Mouse (Mus musculus): ENCODE measurements around the gene Stk33.

The Stk33 gene

DNA sequence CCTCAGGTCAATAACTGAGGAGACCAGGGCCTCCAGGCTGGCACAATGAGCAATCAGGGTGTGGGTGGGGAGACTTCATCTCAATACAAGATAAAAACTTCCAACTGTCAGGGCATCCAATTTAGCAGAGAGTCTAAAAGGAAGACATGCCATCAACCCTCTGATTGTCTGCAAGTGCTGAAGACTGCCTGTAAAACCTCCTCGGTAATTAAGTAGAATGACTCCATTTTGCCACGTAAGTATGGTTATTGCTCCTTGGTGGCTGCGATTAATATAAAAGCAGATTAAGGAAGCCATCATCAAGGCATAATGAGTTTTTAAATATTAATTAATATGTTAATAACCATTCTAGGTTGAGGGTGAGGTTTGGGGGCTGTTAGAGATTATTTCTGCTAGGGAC lies 187.5 kb downstream of the Stk33 start:
- in situ Hi-C loops (cut with MseI, MboI) = no loop called here

DNA sequence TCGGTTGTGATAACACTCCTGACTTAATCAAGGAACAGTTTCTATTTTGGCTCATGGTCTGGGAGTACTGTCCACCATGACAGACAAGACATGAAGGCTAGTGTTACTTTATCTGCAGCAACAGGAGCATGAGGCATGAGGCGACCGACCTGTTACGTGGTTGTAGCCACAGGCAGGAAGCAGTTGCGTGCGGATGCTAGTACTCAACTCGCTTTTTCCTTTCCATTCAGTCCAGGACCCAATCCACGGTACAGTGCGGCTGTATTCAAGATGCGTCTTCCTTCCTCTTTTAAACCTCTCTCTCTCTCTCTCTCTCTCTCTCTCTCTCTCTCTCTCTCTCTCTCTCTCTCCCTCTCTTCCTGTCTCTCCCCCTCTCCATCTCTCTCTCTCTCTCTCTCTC lies 194.1 kb downstream of the Stk33 start:
- in situ Hi-C loops (cut with MseI, MboI) = no loop called here

DNA sequence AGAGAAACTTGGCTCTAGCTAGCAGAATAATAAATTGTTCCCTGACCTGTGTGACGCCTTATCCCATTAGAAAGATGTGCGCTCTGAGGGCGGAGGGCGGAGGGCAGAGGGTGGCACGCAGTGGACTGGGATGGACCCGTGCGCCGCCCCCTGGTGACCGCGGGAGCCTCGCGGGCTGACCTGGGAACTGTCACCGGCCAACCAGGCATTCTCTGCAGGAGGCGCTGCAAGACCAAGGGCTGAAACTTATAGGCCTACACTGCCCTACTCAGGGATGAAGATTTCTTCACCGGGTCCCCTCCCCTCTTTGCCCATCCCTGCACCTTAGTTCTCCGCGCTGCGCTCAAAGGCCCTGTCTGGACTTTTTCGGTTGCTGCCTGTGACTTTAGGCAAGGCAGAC lies 197.6 kb downstream of the Stk33 start:
- in situ Hi-C loops (cut with MseI, MboI) = no loop called here

DNA sequence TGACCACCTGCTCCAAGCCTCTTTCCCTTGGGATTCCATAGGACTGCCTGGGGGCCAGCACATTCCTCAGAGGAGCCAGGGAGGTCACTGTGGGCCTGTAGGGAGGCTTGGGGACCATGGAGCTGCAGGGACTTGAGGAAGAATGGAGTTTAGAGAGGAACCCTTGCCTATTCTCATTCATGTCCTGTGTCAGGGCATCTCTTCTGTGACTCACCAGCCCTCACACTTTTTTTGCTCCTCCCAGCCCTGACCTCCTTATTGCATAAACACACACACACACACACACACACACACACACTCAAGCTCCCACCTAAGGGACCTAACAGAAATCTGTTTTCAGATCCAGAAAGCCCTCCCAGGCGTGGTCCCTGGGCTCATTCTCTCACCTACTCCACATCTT lies 199.5 kb downstream of the Stk33 start:
- in situ Hi-C loops (cut with MseI, MboI) = no loop called here

DNA sequence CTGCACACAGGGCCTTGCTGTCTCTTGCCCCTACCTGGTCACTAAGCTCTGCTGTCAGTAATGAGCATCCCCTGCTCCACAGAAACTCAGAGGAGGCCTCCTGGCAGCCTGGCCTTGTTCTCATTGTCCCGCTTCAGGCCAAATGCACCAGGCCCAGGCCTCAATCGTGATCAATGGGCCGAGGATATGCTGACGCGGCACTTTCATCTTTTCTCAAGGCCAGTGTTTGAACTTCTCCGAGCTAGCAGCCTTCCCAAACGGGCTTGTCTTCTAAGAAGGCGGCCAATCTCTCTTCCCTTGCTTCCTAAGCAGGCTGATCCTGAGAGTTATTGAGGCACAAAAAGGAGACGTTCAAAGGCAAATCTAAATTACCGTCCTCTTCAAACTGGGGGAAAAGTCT lies 200.2 kb downstream of the Stk33 start:
- in situ Hi-C loops (cut with MseI, MboI) = no loop called here

DNA sequence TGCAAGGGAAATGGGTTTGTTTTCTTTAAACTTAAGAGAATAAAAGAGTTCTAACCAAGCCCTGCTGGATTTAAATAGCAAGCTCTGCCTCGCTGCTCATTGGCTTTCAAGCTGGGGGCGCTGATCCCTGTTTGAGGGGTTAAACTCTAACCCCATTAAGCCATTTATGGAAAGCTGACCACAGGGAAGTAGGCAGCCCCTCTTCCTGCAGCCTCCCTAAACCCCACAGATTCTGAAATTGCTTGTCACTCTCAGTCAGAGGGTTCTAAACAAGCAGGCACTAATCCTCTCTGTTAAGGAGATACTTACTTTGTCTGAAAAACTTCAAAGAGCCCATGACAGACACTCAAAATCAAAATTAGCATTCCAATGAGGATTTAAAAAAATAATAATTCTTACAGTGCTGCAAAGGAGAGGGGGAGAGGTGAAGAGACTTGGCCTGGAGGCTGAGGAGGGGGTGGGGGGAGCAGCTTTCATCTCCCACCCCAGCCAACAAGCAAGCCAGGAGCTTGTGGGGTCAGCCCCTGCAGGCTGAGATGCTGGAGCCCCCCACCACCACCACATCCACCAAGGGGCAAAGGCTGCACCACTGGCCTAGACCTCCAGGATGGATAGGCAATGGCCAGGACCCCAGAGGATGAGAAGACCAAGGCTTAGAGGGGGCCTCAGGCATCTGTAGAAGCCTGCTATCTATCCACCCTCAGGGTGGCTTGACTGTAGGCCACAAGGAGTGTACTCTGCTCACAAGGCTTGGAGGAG lies 203.8 kb downstream of the Stk33 start:
- in situ Hi-C loops (cut with MseI, MboI) = no loop called here

DNA sequence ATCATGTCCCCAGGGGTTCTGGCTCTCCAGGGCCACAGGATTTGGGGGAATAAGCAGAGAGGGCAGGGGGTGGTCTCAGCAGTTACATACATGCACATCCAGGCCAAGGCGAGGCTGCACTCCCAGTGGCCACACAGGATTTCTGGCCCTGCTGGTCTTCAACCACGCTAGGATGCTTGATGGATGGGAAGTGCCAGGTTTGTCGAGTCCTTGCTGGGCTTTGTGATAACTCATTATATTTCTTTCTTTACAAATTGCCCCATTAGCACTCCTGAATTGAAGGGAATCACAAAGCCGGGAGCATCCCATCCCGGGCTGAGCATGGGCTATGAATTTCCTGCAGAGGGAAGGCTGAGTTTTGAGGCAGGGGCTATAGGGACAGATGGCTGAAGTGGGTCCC lies 204.4 kb downstream of the Stk33 start:
- in situ Hi-C loops (cut with MseI, MboI) = no loop called here

DNA sequence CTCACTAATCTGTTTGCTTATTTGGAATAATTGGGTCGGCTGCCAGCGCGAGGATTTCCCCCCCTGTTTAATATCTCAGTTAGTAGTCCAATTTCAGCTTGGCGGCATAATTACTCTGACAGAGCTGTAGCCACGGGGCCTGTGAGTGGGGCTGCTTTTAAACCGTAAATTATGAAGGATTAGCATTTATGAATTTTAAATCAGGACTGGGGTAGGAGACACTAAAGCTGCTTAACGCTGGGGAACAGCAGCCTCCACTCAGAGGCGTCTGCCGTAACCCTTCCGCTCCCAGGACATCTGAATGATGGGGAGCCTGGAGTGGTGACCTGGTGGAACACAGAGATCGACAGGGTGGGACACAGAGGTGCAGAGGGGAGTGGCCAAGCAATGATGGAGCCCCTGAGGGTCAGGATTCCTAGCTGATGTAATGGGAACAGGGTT lies 207.0 kb downstream of the Stk33 start:
- in situ Hi-C loops (cut with MseI, MboI) = no loop called here

DNA sequence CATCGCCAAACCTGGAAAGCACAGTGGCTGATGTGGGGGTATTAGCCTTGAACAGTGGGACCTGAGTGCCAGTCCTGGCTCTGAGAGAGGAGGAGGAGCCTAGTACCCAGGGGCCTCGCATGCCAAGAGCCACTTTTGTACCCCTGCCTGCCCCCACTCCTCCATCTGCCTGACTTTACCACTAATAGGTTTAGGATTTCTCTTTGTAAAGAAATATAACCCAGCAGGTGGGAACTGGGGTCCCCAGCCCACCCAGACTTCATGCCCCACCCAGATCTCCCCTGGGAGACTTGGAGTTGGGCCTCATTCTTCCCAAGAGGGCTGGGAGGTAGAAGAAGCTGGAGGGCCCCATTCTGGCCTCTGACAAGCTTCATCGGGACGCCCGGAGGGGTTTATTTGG lies 207.6 kb downstream of the Stk33 start:
- in situ Hi-C loops (cut with MseI, MboI) = no loop called here

DNA sequence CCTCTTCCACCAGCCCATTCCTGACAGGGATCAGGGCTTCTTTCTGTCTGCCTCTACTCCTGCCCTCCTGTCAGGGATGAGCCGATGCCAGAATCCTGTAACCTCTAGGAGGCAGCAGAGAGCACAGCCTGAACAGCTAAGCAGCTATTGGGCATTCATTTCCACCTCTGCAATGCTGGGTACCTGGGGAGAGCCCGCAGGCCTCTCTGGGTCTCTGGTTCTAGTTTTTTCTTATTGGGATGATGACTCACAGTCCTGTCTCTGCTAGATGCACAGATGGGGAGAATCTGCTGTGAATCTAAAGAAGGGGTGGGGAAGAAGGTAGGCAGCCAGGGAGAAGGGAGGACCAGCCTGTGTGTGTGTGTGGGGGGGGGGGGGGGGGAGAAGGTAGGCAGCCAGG lies 208.1 kb downstream of the Stk33 start:
- in situ Hi-C loops (cut with MseI, MboI) = no loop called here

Data from mouse trophoblast stem cell (cell line).